Mouse (Mus musculus) cortical plate, adult 2 months (tissue): ENCODE measurements around the gene Pla2g4b.

Source experiments
- CTCF ChIP-seq: fragments of 200-500 bp; IDR thresholded peaks from 2 replicates; pipeline ENCODE4 v1.5.1; 2011; ENCODE audit warnings: mild to moderate bottlenecking, control low read depth, low read length; ENCODE audit not compliant: insufficient read depth; ENCODE audit errors: extremely low read depth
- POLR2A ChIP-seq: fragments of 200-500 bp; IDR thresholded peaks from 2 replicates; pipeline ENCODE4 v1.6.1; 2011; ENCODE audit warnings: mild to moderate bottlenecking, low read length, control low read depth; ENCODE audit not compliant: insufficient read depth; ENCODE audit errors: extremely low read depth

DNA sequence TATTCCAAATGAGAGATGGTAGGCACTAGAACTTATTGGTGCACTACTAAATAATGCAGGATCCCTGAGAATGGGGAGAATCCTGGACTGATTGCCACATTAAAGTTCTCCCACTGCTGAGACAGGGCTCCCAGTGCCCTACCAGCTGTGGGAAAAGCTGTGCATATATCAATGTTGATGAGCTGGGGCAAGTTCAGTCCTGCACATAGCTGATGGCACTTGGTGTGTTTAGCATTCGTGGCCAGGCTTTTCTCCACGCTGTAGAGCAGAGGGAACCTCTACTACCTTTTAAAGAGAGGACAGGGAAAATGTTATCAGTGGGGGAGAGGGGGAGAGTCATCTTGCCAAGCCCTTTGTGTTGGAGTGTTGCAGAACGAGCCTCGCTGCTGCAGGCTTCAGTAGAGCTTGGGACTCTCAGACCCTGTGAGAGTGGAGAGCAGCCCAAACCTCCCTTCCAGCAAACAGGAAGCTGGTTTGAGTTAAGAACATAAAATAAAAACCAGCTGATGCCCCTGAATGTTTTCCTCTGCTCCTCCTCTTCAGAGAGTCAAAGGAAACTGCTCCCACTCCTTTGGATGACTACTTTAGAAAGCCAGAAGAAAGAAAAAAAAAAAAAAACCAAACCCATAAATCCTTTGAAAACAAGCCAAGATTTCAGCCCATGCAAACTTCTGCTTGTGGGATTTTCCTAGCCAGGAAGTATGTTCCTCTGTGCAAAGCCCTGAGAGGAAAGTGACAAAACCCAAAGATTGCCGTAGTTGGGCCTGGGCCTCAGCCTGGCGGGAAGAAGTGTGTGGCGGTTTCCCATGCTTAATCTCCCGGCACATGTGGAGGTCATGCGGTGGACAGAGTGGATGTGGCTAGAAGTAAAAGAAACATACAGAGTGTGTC lies 37.6 kb upstream of the Pla2g4b start:
- TF ChIP-seq CTCF (no peak), POLR2A (no peak)
